Mouse (Mus musculus) cerebellum, postnatal 25 days (tissue): ENCODE results near the gene Rps27l.

Experiments
- DNase-seq, 2 experiments: peaks; one replicate each; pipeline ENCODE4 v3.0.0; 2021; ENCODE audit warnings: mixed read lengths in 2 of 2

Rps27l gene

DNA sequence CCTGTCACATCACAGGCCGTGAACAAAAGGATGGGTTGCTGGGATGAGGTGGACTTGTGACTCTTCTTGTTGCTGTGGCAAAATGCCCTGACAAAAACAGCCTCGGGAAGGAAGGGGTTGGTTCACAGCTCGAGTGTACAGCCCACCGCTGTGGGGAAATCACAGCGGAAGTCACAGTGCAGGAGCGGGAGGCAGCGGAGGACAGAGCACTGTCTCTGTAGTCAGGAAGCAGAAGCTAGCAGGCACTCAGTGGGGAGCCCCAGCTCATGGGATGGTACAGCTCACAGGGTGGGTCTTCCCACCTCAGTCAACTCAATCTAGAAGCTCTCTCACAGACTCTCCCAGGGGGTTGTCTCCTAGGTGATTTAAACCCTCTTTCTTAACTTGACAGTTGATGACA lies 39.5 kb downstream of the Rps27l start:
- no peak for DNase-seq

DNA sequence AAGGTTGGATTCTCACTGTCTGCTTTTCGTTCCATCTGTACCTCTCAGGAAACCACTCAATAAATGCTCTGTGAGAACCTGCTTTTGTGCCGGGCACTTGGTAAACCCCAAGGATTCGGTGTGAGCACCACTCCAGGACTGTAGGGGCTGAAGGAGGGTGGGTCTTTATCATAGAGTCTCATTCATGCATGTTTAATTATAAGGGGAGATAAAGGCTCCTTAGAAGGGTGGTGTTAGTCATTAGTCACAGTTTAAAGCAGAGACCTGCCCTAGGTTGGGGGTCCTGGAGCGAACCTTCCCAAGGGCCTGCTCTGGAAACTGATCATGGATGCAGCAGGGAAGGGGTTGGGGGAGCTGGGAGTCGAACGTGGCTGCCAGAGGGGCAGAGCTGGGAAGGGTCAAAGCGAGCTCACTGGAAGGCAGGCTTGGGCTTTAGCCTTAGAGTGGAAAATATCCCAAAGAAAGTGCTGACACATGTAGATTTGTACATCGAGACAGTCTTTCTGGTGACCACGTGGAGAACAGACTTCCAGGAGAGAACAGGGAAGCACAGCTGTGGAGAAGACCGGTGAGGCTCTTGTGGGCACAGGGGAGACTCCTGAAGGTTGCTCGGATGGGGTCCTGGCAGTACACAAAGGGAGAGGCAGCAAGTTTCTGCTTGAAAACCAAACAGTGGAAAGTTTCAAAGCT lies 42.5 kb downstream of the Rps27l start:
- DNase-seq: no peak

DNA sequence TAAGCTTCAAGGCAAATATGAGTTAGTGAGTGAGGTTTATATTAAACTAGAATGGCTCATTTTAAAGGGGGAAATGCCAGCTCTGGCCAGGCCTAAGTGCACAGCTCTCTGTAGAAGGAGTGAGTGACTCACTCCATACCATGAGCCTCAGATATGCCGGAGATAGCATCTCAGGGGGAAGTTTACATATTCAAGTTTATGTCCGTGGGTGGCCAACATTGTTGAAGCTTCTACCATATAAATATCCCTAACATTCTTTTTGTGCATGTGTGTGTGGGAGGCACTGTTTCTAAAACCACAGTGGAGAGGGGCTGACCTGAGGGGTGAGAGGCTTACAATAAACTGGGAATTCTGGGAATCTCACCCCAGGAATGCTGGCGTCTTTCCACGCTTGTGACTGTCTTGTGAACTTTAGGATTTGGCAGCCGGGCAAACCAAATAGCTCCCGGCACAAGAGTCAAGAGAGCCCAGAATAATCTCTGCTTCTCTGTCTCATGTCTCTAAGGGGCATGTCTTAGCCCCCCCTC lies 43.1 kb downstream of the Rps27l start:
- DNase-seq: no peak

DNA sequence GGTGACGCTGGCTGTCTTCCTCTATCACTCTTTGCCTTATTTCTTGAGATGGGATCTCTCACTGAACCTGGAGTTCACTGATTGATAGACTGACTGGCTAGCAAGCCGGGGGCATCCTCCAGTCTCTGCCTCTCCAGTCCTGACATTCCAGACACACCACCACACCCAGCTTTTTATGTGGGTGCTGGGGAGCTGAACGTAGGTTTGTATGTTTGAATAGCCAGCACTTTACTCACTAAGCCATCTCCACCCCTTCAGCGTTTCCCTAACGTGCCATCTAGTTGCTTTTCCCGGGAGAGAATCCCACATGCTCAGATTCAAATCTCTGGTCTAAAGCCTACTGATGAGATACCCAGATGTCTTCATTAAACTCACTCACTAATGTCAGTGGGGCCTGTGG lies 43.7 kb downstream of the Rps27l start:
- no peak for DNase-seq

DNA sequence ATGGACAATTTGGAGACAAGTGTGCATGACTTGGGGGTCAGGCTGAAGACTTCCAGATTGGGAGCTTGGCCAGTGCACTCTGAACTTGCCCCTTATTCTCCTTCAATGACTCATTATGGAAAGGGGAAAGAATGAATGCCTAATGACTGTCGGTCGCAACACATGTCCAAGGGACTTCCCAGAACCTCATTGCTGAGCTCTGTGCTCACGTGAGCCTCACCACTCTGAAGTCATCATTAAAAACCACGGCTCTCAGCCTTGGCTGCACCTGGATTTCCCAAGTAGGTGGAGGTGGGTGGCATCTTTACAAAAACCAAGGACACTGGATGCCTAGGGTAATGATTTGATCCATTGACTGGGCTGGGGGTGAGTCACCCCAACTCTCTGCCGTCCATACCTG lies 44.2 kb downstream of the Rps27l start:
- DNase-seq: no peak

DNA sequence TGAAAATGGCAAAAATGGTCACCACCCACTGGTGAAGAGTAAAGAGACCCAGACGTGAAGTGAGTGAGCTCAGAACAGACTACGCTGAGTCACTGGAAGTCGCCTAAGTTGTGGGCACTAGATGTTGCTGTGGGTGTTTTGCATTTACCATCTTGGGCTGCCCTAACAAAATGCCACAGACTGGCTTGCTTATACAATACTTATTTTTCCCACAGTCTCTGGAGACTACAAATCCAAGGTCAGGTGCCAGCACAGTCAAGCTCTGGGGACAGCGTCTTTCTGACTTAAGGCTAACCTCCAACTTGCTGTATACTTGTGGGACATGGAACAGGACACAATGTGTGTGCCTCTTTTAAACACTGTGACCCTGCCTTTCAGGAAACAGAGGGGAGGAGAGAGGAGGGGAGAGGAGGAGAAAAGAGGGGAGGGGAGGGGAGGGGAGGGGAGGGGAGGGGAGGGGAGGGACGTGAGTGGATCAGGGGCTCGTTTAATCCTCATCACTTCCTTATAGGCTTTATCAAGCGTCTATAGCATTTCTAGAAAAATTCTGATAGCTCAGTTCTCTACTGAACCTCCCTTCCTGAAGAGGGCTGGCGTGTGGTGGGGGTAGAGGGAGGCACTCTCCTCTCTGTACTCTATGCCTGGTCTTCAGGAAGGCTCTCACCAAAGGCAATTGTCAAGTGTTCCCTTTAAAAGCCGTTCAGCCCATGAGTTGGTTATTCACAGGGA lies 45.3 kb downstream of the Rps27l start:
- DNase-seq: no peak

DNA sequence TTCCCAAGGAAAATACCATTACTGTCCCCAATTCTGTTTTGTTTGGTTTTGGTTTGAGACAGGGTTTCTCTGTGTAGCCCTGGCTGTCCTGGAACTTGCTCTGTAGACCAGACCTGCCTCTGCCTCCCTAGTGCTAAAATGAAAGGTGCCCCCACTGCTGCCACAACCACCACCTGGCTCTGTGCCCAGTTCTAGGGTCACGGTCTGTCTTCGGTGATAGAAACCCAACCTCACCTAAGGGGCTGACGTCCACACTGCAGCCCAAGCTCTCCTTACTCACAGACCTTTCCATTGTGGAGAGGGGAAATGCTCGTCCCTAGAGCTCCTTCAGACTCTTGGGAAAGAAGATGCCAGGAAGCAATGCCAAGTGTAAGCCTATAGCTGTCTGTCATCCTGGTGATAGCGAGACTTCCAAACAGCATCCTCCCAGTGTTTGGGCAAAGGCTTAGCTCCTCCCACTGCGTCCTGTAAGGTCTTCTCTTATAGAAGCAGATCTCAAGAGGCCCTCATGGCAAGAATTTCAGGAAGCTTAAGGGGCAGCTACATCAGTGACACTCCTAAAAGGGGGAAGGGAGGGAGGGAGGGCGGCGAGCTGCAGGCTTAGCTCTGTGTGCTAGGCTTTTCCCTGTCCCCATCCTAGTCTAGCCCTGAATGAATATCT lies 46.0 kb downstream of the Rps27l start:
- DNase-seq: no peak
